Mouse (Mus musculus) retina, embryonic 14.5 days (tissue): ENCODE measurements around the gene Dmrtc2.
A peak's percentile ranks its signal among the peaks of the same experiment; 100 is the strongest.
"Not testable (repeated sequence)": the region's sequence is repeated elsewhere in the genome, so short reads cannot be mapped to it uniquely, and the experiment has no call there.

ENCODE experiments used
- DNase-seq: peaks from one replicate; pipeline ENCODE4 v3.0.0-alpha.2; 2015; ENCODE audit warnings: low spot score

Gene Dmrtc2

GRCm38 (mm10) chr7:24869080-24869479 is 777 bp upstream of the Dmrtc2 start:
- no peak for DNase-seq

- DNase-seq: no peak
These were observed 7.7 kb downstream of the Dmrtc2 start for GRCm38 (mm10) chr7:24877588-24877987.

GRCm38 (mm10) chr7:24879620-24880019 is 9.8 kb downstream of the Dmrtc2 start:
- no peak for DNase-seq

GRCm38 (mm10) chr7:24882416-24883199 is 12.8 kb downstream of the Dmrtc2 start:
- no peak for DNase-seq

- DNase-seq: peak; percentile 99
These were observed 14.2 kb downstream of the Dmrtc2 start, which contains the start of gene Rps19 for GRCm38 (mm10) chr7:24883896-24884692. Gene Rps19 (plus strand): TSS chr7:24884371.

- DNase-seq: no peak
These were observed 14.9 kb downstream of the Dmrtc2 start for GRCm38 (mm10) chr7:24884693-24885291.

- DNase-seq: no peak
These were observed 15.8 kb downstream of the Dmrtc2 start for GRCm38 (mm10) chr7:24885468-24886307.

GRCm38 (mm10) chr7:24886308-24886633 is 16.4 kb downstream of the Dmrtc2 start:
- no peak for DNase-seq

GRCm38 (mm10) chr7:24887096-24887495 is 17.2 kb downstream of the Dmrtc2 start:
- no peak for DNase-seq

GRCm38 (mm10) chr7:24889431-24890220 is 19.8 kb downstream of the Dmrtc2 start:
- no peak for DNase-seq

GRCm38 (mm10) chr7:24890281-24891216 is 20.7 kb downstream of the Dmrtc2 start:
- peak; percentile 88 for DNase-seq

GRCm38 (mm10) chr7:24891241-24892124 is 21.6 kb downstream of the Dmrtc2 start:
- DNase-seq: no peak

GRCm38 (mm10) chr7:24892125-24892583 is 22.3 kb downstream of the Dmrtc2 start:
- DNase-seq: no peak

- DNase-seq: not testable (repeated sequence)
These were observed 25.9 kb downstream of the Dmrtc2 start for GRCm38 (mm10) chr7:24895749-24896148.

- no peak for DNase-seq
These were observed 26.4 kb downstream of the Dmrtc2 start for GRCm38 (mm10) chr7:24896269-24896668.

- no peak for DNase-seq
These were observed 27.4 kb downstream of the Dmrtc2 start, which contains the start of gene Cd79a for GRCm38 (mm10) chr7:24897224-24897623. Gene Cd79a (plus strand): TSS chr7:24897381.

- no peak for DNase-seq
These were observed 28.1 kb downstream of the Dmrtc2 start for GRCm38 (mm10) chr7:24897959-24898358.

GRCm38 (mm10) chr7:24901114-24901513 is 31.3 kb downstream of the Dmrtc2 start:
- no peak for DNase-seq

GRCm38 (mm10) chr7:24901842-24902241 is 32.0 kb downstream of the Dmrtc2 start:
- peak; percentile 32 for DNase-seq
